ENCODE assay signal across 27 mouse cellular contexts in genomic region chr2:43254709-43255108, GRCm38 (mm10).
"Had no signal": no experiment of that assay in that cellular context is flagged by ENCODE, and none has a peak within 500 bp of the region (broad histone marks: within the 10 kb centered on the region; RNA-seq: fewer than 3 reads in every experiment).

No protein-coding gene starts in this region.

- ATAC-seq: hindbrain, postnatal 0 days; intestine, embryonic 16.5 days; liver, embryonic 12.5 days had no signal

- H3K4me3 ChIP-seq: heart, adult 2 months; heart, embryonic 13.5 days; heart, embryonic 15.5 days; hindbrain, embryonic 13.5 days; hindbrain, embryonic 15.5 days; kidney, embryonic 15.5 days; limb, embryonic 13.5 days; limb, embryonic 15.5 days; liver, embryonic 12.5 days had no signal

- DNase-seq: gastrocnemius, postnatal 14 days; gastrocnemius, postnatal 36 days; heart, adult 11 months; heart, adult 2 months; heart, postnatal 14 days; heart, postnatal 36 days; kidney, adult 11 months; kidney, adult 2 months; kidney, adult 9 months; kidney, postnatal 14 days; kidney, postnatal 36 days; layer of hippocampus, adult 9-11 months; layer of hippocampus, postnatal 36 days; left cerebral cortex, postnatal 4 days had no signal

- H3K27ac ChIP-seq: heart, adult 2 months; heart, embryonic 13.5 days; heart, embryonic 15.5 days; hindbrain, embryonic 13.5 days; hindbrain, embryonic 15.5 days; hindbrain, postnatal 0 days; kidney, embryonic 15.5 days; kidney, postnatal 0 days; limb, embryonic 13.5 days; limb, embryonic 15.5 days; liver, embryonic 12.5 days; liver, embryonic 14.5 days had no signal

- H3K4me1 ChIP-seq: heart, embryonic 13.5 days; heart, embryonic 15.5 days; hindbrain, embryonic 13.5 days; hindbrain, embryonic 15.5 days; kidney, embryonic 15.5 days; limb, embryonic 13.5 days; limb, embryonic 15.5 days; liver, embryonic 12.5 days had no signal

- H3K4me2 ChIP-seq: heart, embryonic 11.5 days; heart, embryonic 13.5 days; heart, embryonic 15.5 days; hindbrain, embryonic 13.5 days; hindbrain, embryonic 15.5 days; kidney, embryonic 15.5 days; limb, embryonic 13.5 days; limb, embryonic 15.5 days; liver, embryonic 12.5 days had no signal

- H3K36me3 ChIP-seq: heart, embryonic 13.5 days; heart, embryonic 15.5 days; hindbrain, embryonic 13.5 days; hindbrain, embryonic 15.5 days; kidney, embryonic 15.5 days; limb, embryonic 13.5 days; limb, embryonic 15.5 days; liver, embryonic 12.5 days had no signal

- H3K27me3 ChIP-seq: heart, embryonic 13.5 days; heart, embryonic 15.5 days; hindbrain, embryonic 13.5 days; hindbrain, embryonic 15.5 days; kidney, embryonic 15.5 days; limb, embryonic 13.5 days; limb, embryonic 15.5 days; liver, embryonic 12.5 days had no signal

- H3K9me3 ChIP-seq: heart, embryonic 13.5 days; heart, embryonic 15.5 days; hindbrain, embryonic 13.5 days; hindbrain, embryonic 15.5 days; kidney, embryonic 15.5 days; limb, embryonic 13.5 days; limb, embryonic 15.5 days; liver, embryonic 12.5 days had no signal

- H3K9ac ChIP-seq: heart, embryonic 13.5 days; heart, embryonic 15.5 days; hindbrain, embryonic 13.5 days; hindbrain, embryonic 15.5 days; kidney, embryonic 15.5 days; limb, embryonic 13.5 days; limb, embryonic 15.5 days; liver, embryonic 12.5 days; liver, embryonic 14.5 days had no signal
